Mouse (Mus musculus) midbrain, embryonic 14.5 days (tissue): ENCODE measurements around the gene Gpr85. TPM values are rescaled to one million over a fixed set of nuclear protein-coding genes. Genes with fewer than 3 reads are reported as not detected.

Source experiments
- ATAC-seq: fragments of 200-750 bp; cut with Nextera tagmentation; 2 replicates; pipeline ENCODE4 v1.8.0; 2017; ENCODE audit warnings: moderate number of reproducible peaks, moderate library complexity; ENCODE audit not compliant: low FRiP score, low TSS enrichment
- DNase-seq: peaks from one replicate; pipeline ENCODE4 v3.0.0-alpha.2; 2015
- H3K27ac ChIP-seq: fragments of 300-500 bp; sonication (generic); replicated peaks from 2 replicates; pipeline ENCODE4 v1.5.1; 2014; ENCODE audit warnings: mild to moderate bottlenecking, low read depth, low read length, moderate library complexity
- H3K27me3 ChIP-seq: fragments of 300-500 bp; sonication (generic); 2 replicates; pipeline ENCODE4 v1.6.1; 2014; ENCODE audit warnings: low read length, control low read depth, mixed read lengths; ENCODE audit not compliant: control insufficient read depth, insufficient read depth
- H3K36me3 ChIP-seq: fragments of 300-500 bp; sonication (generic); 2 replicates; pipeline ENCODE4 v1.6.1; 2014; ENCODE audit warnings: low read length, control low read depth; ENCODE audit not compliant: control insufficient read depth, insufficient read depth
- H3K4me1 ChIP-seq: fragments of 300-500 bp; sonication (generic); 2 replicates; pipeline ENCODE4 v1.6.1; 2014; ENCODE audit warnings: mild to moderate bottlenecking, antibody characterized with exemption, low read length, control low read depth; ENCODE audit not compliant: control insufficient read depth, insufficient read depth
- H3K4me2 ChIP-seq: fragments of 300-500 bp; sonication (generic); 2 replicates; pipeline ENCODE4 v1.6.1; 2014; ENCODE audit warnings: mild to moderate bottlenecking, low read length, moderate library complexity
- H3K4me3 ChIP-seq: fragments of 300-500 bp; sonication (generic); replicated peaks from 2 replicates; pipeline ENCODE4 v1.5.1; 2014; ENCODE audit warnings: low read depth, low read length
- H3K9ac ChIP-seq: fragments of 300-500 bp; sonication (generic); replicated peaks from 2 replicates; pipeline ENCODE4 v1.6.1; 2014; ENCODE audit warnings: mild to moderate bottlenecking, low read length, moderate library complexity
- H3K9me3 ChIP-seq: fragments of 300-500 bp; sonication (generic); 2 replicates; pipeline ENCODE4 v1.6.1; 2016; ENCODE audit warnings: low read length, control low read depth, mixed read lengths; ENCODE audit not compliant: control insufficient read depth
- WGBS: fragments of 180-500 bp; shearing (Covaris S2); extraction: QIAGEN DNeasy Blood & Tissue Kit; methylation state at CpG from one replicate; pipeline ENCODE4 v1.1.7; 2014; 5-methylcytosine and 5-hydroxymethylcytosine counted together
- polyA plus RNA-seq: library from polyadenylated mRNA; unstranded; fragments of >200 nt; fragmentation: Nextera tagmentation; extraction: Ambion mirVana; gene quantifications from 2 replicates; pipeline ENCODE4 v1.2.1, GENCODE M21; 2014

Gpr85 gene
- polyA plus RNA-seq = 107 and 117 TPM in 2 replicates

DNA sequence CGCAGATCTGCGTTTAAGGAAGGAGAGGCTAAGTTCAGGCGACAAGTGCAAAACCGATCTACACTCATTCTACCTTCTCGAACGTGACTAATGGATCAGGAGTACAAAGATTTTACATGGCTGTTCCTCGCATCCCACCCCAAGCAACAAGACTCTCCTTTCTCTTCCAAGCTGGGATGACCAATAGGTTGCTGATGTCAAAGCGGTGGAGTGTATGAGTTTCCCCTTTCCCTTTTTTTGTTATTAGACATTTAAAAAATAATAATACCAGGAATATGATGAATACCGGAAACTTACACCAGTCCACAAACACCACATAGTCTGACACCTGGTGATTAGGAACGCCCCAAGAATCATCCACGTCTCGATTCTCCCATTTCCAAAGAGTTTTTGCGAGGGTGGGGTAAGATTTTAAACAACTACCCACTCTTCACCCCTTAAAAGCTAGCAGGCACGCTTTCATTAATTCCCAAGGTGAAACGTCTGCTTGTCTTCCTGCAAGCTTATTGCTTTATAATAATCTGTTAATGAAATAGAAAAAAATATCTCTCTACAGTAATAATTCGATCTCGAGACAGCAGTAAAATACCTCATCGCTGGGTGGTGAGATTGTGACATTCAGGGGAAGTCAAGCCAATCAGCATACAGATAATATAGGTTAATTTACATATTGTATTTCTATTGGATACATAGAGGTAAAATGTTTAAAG lies at the start of gene Gpr85:
TSS of gene Gpr85 (minus strand) at position 598 of the 710 bp plus-strand sequence.
- 38% methylated on average over 18 of the region's 18 CpGs for WGBS
- no peak for ATAC-seq
- peak; percentile 61 for DNase-seq

GRCm38 (mm10) chr6:13884877-13885592 lies 45.3 kb upstream of the Gpr85 start:
- no peaks in the 10 kb centered on the region for H3K4me1 ChIP-seq
- H3K36me3 ChIP-seq = no peaks in the 10 kb centered on the region
- no peaks in the 10 kb centered on the region for H3K9me3 ChIP-seq
- H3K4me3 ChIP-seq = no peak overlapping the region
- ATAC-seq (no peak), DNase-seq (no peak)
- WGBS = 90% methylated on average over 3 of the region's 3 CpGs
- H3K27ac ChIP-seq = no peak overlapping the region
- H3K4me2 ChIP-seq = no peak overlapping the region
- H3K27me3 ChIP-seq = no peaks in the 10 kb centered on the region
- H3K9ac ChIP-seq = no peak overlapping the region

More for the DNA sequence above, at the start of gene Gpr85:
- Histone ChIP-seq H3K36me3 (no peaks in the 10 kb centered on the region), H3K9me3 (no peaks in the 10 kb centered on the region), H3K27me3 (no peaks in the 10 kb centered on the region), H3K9ac (peak within 1 kb of the TSS; percentile 100), H3K4me2 (peak within 1 kb of the TSS; percentile 81), H3K4me3 (peak within 1 kb of the TSS; percentile 71), H3K27ac (peak within 1 kb of the TSS; percentile 100), H3K4me1 (peaks cover 13% of the 10 kb centered on the region; the same call in 1 of the 2 replicates)

DNA sequence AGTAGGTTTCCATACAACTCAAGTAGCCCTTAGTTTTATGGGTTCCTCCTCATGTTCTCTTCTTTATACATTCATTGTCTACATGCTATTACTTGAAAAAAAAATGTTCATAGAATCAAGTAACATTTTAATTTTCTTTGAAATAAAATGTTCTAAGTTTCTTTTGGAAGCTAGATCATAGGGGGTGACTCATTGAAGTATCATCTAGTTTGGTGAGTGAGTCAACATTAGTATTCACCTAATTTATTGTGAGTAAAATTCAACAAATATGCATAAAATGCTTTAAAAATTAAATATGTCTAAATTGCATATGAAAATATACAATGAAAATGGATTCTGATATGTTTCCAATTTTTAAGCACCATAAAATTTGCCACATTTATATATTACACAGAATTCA lies 43.2 kb upstream of the Gpr85 start:
- ATAC-seq (no peak), DNase-seq (no peak)
- H3K27me3 ChIP-seq = no peaks in the 10 kb centered on the region
- H3K27ac ChIP-seq = no peak overlapping the region
- H3K4me2 ChIP-seq = no peak overlapping the region
- H3K36me3 ChIP-seq = no peaks in the 10 kb centered on the region
- H3K4me1 ChIP-seq = no peaks in the 10 kb centered on the region
- no peak overlapping the region for H3K9ac ChIP-seq
- H3K4me3 ChIP-seq = no peak overlapping the region
- no peaks in the 10 kb centered on the region for H3K9me3 ChIP-seq

DNA sequence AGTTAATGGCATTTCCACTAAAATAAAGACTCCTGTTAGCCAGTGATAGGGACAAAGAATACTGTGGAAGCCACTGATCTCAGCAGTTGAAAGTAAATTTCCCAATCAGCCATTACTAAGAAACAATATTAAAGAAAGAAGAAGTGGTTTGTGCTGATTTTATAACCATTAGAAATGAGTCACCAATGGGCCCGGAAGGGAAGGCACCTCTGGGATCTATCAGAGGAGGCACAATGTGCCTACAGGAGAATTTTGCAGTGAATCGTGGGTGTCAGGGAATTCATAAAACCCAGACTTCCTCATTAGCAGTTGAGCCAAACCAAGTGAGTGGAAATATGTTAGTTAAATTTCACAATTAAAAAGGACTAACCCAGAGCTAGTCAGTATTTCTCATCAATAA lies 34.2 kb upstream of the Gpr85 start:
- Histone ChIP-seq H3K27ac (no peak overlapping the region), H3K27me3 (no peaks in the 10 kb centered on the region), H3K36me3 (no peaks in the 10 kb centered on the region), H3K4me1 (peaks cover 7% of the 10 kb centered on the region; the same call in 1 of the 2 replicates), H3K9me3 (no peaks in the 10 kb centered on the region), H3K9ac (no peak overlapping the region), H3K4me2 (no peak overlapping the region), H3K4me3 (no peak overlapping the region)
- no peak for ATAC-seq
- DNase-seq = no peak
- WGBS = 93% methylated on average over 2 of the region's 2 CpGs

DNA sequence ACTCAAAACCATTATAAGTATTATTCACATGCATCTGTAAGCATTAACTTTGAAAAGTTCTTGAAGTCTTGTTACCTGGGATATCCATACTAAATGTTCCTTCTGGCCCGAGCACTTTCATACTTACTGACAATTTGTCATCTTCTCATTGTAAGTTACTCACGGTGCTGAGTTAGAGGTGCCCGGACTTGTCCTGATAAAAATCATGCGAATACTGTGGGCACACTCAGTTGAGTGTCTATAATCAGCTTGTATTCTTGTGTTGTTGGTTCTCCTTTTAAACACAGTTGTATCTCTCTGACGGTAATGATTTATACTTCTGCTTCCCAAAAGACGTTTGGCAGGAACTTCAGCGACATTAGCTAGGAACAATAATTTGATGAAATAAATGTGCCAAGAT lies 32.3 kb upstream of the Gpr85 start:
- ATAC-seq (no peak), DNase-seq (no peak)
- no peak overlapping the region for H3K4me3 ChIP-seq
- no peaks in the 10 kb centered on the region for H3K36me3 ChIP-seq
- H3K4me1 ChIP-seq = peaks cover 7% of the 10 kb centered on the region; the same call in 1 of the 2 replicates
- H3K27me3 ChIP-seq = no peaks in the 10 kb centered on the region
- H3K9me3 ChIP-seq = no peaks in the 10 kb centered on the region
- peak overlapping the region; percentile 60 for H3K4me2 ChIP-seq
- WGBS = 83% methylated on average over 7 of the region's 7 CpGs
- H3K9ac ChIP-seq = no peak overlapping the region
- no peak overlapping the region for H3K27ac ChIP-seq

GRCm38 (mm10) chr6:13871625-13871958 lies 31.9 kb upstream of the Gpr85 start:
- Histone ChIP-seq H3K4me2 (peak overlapping the region; percentile 60), H3K27me3 (no peaks in the 10 kb centered on the region), H3K9me3 (no peaks in the 10 kb centered on the region), H3K9ac (peak overlapping the region; percentile 65; the same call in 1 of the 2 replicates), H3K36me3 (no peaks in the 10 kb centered on the region), H3K4me3 (peak overlapping the region; percentile 60), H3K27ac (0 out of 2 replicates have a peak overlapping the region, but pooled peaks have one; percentile 38), H3K4me1 (peaks cover 7% of the 10 kb centered on the region; the same call in 1 of the 2 replicates)
- under 1% methylated on average over 7 of the region's 7 CpGs for WGBS
- no peak for DNase-seq
- ATAC-seq = peak; percentile 66

GRCm38 (mm10) chr6:13870919-13871624 lies 31.3 kb upstream of the Gpr85 start, which contains the start of gene 2610001J05Rik:
Gene 2610001J05Rik (minus strand): TSS chr6:13871518.
- Histone ChIP-seq H3K9me3 (no peaks in the 10 kb centered on the region), H3K4me3 (peak within 1 kb of the TSS; percentile 60), H3K27ac (0 out of 2 replicates have a peak within 1 kb of the TSS, but pooled peaks have one; percentile 38), H3K27me3 (no peaks in the 10 kb centered on the region), H3K4me1 (peaks cover 7% of the 10 kb centered on the region; the same call in 1 of the 2 replicates), H3K4me2 (peak within 1 kb of the TSS; percentile 60), H3K9ac (peak within 1 kb of the TSS; percentile 65), H3K36me3 (no peaks in the 10 kb centered on the region)
- DNase-seq = peak; percentile 95
- peak; percentile 99 for ATAC-seq
- 2% methylated on average over 19 of the region's 19 CpGs for WGBS

GRCm38 (mm10) chr6:13870289-13870741 lies 30.6 kb upstream of the Gpr85 start:
- Histone ChIP-seq H3K27me3 (no peaks in the 10 kb centered on the region), H3K27ac (0 out of 2 replicates have a peak overlapping the region, but pooled peaks have one; percentile 17), H3K36me3 (no peaks in the 10 kb centered on the region), H3K9me3 (no peaks in the 10 kb centered on the region), H3K4me2 (peak overlapping the region; percentile 60), H3K4me1 (peaks cover 7% of the 10 kb centered on the region; the same call in 1 of the 2 replicates), H3K9ac (peak overlapping the region; percentile 42), H3K4me3 (peak overlapping the region; percentile 60)
- peak; percentile 12; the same call in 1 of the 2 replicates for ATAC-seq
- WGBS = 17% methylated on average over 12 of the region's 12 CpGs
- peak; percentile 70 for DNase-seq
